Comparison of ENCODE assay signal across 22 mouse cellular contexts in the genomic region with DNA sequence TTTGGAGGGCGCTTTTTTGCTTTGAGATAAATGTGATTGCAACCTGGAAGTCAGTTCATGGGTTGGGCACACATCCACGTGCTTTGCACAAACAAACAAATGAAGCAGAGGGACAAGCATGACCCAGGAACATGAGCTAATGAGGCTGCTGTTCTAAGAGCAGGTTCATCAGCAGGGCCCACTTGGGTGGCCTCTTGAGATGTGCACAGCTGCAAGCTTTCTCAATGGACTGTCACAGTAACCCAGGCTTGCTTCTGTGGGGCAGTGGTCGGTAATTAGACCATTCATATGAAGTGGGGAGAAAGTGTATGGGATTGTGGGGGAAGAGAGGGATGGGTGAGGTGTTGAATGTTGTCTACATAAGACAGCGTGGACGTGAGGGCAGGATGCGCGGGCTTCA. TPM values are rescaled to one million over a fixed set of nuclear protein-coding genes. Genes with fewer than 3 reads are reported as not detected.
"Had no signal": no experiment of that assay in that cellular context is flagged by ENCODE, and none has a peak within 500 bp of the region (broad histone marks: within the 10 kb centered on the region; RNA-seq: fewer than 3 reads in every experiment).

No protein-coding gene starts in this region.

- H3K36me3 ChIP-seq: intestine, embryonic 15.5 days; limb, embryonic 12.5 days; limb, embryonic 15.5 days had no signal

- H3K4me2 ChIP-seq: intestine, embryonic 15.5 days; limb, embryonic 12.5 days; limb, embryonic 15.5 days; liver, embryonic 11.5 days; midbrain, embryonic 11.5 days had no signal

- H3K9ac ChIP-seq: intestine, embryonic 15.5 days; limb, embryonic 12.5 days; limb, embryonic 15.5 days; liver, embryonic 14.5 days; liver, postnatal 0 days had no signal

- H3K4me3 ChIP-seq: intestine, embryonic 15.5 days; limb, embryonic 12.5 days; limb, embryonic 15.5 days had no signal

- H3K27ac ChIP-seq: intestine, embryonic 15.5 days; limb, embryonic 12.5 days; limb, embryonic 15.5 days; liver, embryonic 14.5 days had no signal

- H3K9me3 ChIP-seq: intestine, embryonic 15.5 days; limb, embryonic 12.5 days; limb, embryonic 15.5 days had no signal

- H3K27me3 ChIP-seq: intestine, embryonic 15.5 days; limb, embryonic 12.5 days; limb, embryonic 15.5 days had no signal

- H3K4me1 ChIP-seq: intestine, embryonic 15.5 days; limb, embryonic 12.5 days; limb, embryonic 15.5 days had no signal

- DNase-seq: kidney, adult 11 months; kidney, adult 9 months; kidney, postnatal 14 days; left cerebral cortex, postnatal 4 days; liver, postnatal 0 days; lung, postnatal 14 days; lung, postnatal 4 days; midbrain, embryonic 14.5 days; thymus, adult 2 months; thymus, postnatal 14 days; thymus, postnatal 4 days had no signal

- ATAC-seq: intestine, embryonic 15.5 days; liver, postnatal 0 days had no signal

RNA-seq across cellular contexts. Expression of a gene that starts 7.0 kb away (rescaled TPM):
- total RNA-seq: megakaryocyte progenitor cell, adult 5-6 weeks; megakaryocyte-erythroid progenitor cell, adult 5-6 weeks had no signal
- polyA plus RNA-seq: liver, embryonic 11.5 days; liver, embryonic 14.5 days; liver, postnatal 0 days; lung, embryonic 16.5 days; midbrain, embryonic 11.5 days; midbrain, embryonic 14.5 days; small intestine, adult 2 months; spleen, adult 2 months had no signal
